Mouse (Mus musculus) hindbrain, postnatal 0 days (tissue): ENCODE results near the gene Apba1. TPM values are rescaled to one million over a fixed set of nuclear protein-coding genes. Genes with fewer than 3 reads are reported as not detected.

ENCODE experiments used
- ATAC-seq: fragments of 200-750 bp; cut with Nextera tagmentation; 2 replicates; pipeline ENCODE4 v1.8.0; 2017; ENCODE audit warnings: mild to moderate bottlenecking, moderate TSS enrichment, moderate library complexity
- DNase-seq: peaks from one replicate; pipeline ENCODE4 v3.0.0-alpha.2; 2015; ENCODE audit warnings: low spot score
- H3K27ac ChIP-seq: fragments of 300-500 bp; sonication (generic); 2 replicates; pipeline ENCODE4 v1.5.1; 2014; ENCODE audit warnings: mild to moderate bottlenecking
- H3K27me3 ChIP-seq: fragments of 300-500 bp; sonication (generic); 2 replicates; pipeline ENCODE4 v1.6.1; 2014; ENCODE audit warnings: low read length, mixed read lengths; ENCODE audit not compliant: insufficient read depth
- H3K36me3 ChIP-seq: fragments of 300-500 bp; sonication (generic); 2 replicates; pipeline ENCODE4 v1.6.1; 2014; ENCODE audit warnings: low read length, mixed read lengths; ENCODE audit not compliant: insufficient read depth
- H3K4me1 ChIP-seq: fragments of 300-500 bp; sonication (generic); 2 replicates; pipeline ENCODE4 v1.6.1; 2014; ENCODE audit warnings: antibody characterized with exemption, low read length, mixed read lengths; ENCODE audit not compliant: insufficient read depth
- H3K4me2 ChIP-seq: fragments of 300-500 bp; sonication (generic); 2 replicates; pipeline ENCODE4 v1.6.1; 2014; ENCODE audit warnings: low read depth, mild to moderate bottlenecking, low read length, moderate library complexity, mixed read lengths
- H3K4me3 ChIP-seq: fragments of 300-500 bp; sonication (generic); 2 replicates; pipeline ENCODE4 v1.5.1; 2014; ENCODE audit warnings: low read length
- H3K9ac ChIP-seq: fragments of 300-500 bp; sonication (generic); replicated peaks from 2 replicates; pipeline ENCODE4 v1.6.1; 2014; ENCODE audit warnings: mild to moderate bottlenecking, low read length, moderate library complexity, mixed read lengths
- H3K9me3 ChIP-seq: fragments of 300-500 bp; sonication (generic); 2 replicates; pipeline ENCODE4 v1.6.1; 2016; ENCODE audit warnings: low read length, mixed read lengths
- CTCF ChIP-seq: IDR thresholded peaks from 2 replicates; pipeline ENCODE4 v1.5.1; 2016; ENCODE audit warnings: antibody characterized with exemption, control low read depth, low read depth
- WGBS: fragments of 180-500 bp; shearing (Covaris S2); extraction: QIAGEN DNeasy Blood & Tissue Kit; methylation state at CpG from one replicate; pipeline ENCODE4 v1.1.7; 2014; 5-methylcytosine and 5-hydroxymethylcytosine counted together
- polyA plus RNA-seq: library from polyadenylated mRNA; unstranded; fragments of >200 nt; fragmentation: Nextera tagmentation; extraction: Ambion mirVana; gene quantifications from 2 replicates; pipeline ENCODE4 v1.2.1, GENCODE M21; 2015
- total RNA-seq: library from RNA; depleted of rRNA; stranded (reverse); fragments of >200 nt; gene quantifications from 2 replicates; pipeline ENCODE4 v1.2.3, GENCODE M21; 2014

Apba1 gene
- total and polyA plus RNA-seq, 2 experiments from 2014 or later = 15.5 to 173 TPM

DNA sequence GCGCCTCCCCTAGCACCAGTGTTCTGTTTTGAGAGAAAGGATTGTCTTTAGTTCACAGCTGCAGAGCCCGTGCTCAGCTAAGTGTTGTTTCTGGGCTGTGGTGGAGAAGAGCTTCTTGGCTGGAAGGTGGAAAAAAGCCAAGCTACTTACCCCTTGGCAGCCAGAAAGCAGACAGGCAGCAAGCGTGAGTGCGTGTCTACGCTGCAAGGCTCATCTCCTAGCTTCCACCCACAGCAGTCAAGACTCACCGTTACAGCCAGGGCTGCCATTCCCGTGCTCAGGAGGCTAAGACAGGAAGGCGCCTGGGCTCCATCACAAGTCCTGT is 161.5 kb downstream of the Apba1 start:
- H3K4me1 ChIP-seq = no peaks in the 10 kb centered on the region
- no peaks in the 10 kb centered on the region for H3K27me3 ChIP-seq
- no peaks in the 10 kb centered on the region for H3K9me3 ChIP-seq
- ATAC-seq = peak; percentile 49
- peaks cover 13% of the 10 kb centered on the region; the same call in 1 of the 2 replicates for H3K36me3 ChIP-seq
- H3K27ac ChIP-seq = peak overlapping the region; percentile 76
- H3K4me2 ChIP-seq = no peak overlapping the region
- WGBS = 33% methylated on average over 8 of the region's 8 CpGs
- TF ChIP-seq CTCF = no peak
- no peak overlapping the region for H3K4me3 ChIP-seq
- no peak overlapping the region for H3K9ac ChIP-seq
- no peak for DNase-seq

GRCm38 (mm10) chr19:23922601-23923000 is 163.9 kb downstream of the Apba1 start:
- Histone ChIP-seq H3K27ac (no peak overlapping the region), H3K4me3 (no peak overlapping the region), H3K27me3 (no peaks in the 10 kb centered on the region), H3K4me2 (no peak overlapping the region), H3K9me3 (no peaks in the 10 kb centered on the region), H3K9ac (no peak overlapping the region), H3K4me1 (no peaks in the 10 kb centered on the region), H3K36me3 (peaks cover 13% of the 10 kb centered on the region; the same call in 1 of the 2 replicates)
- DNase-seq (no peak), ATAC-seq (no peak)
- WGBS = 90% methylated on average over 9 of the region's 9 CpGs
- TF ChIP-seq CTCF = no peak

DNA sequence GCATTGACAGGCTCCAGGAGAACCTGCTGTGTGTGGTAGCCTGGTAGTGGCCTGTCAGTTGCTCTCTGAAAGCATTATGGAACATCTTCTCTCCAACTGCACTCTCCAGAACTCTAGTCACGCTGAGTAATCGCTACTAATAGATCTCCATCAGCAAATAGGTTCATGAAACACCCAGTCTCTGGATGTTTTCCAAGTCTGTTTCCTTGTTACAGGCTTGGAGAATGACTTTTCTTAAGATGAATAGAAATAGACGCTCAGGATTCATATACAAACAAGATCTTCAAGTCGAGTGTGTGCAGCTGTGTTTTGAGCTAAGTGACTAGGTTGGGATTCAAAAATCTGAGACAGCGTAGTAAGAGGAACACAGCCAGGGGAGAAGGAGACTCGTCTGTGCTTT is 165.4 kb downstream of the Apba1 start:
- ATAC-seq = no peak
- TF ChIP-seq CTCF = no peak
- H3K4me2 ChIP-seq = no peak overlapping the region
- no peaks in the 10 kb centered on the region for H3K9me3 ChIP-seq
- WGBS = 66% methylated on average over 6 of the region's 6 CpGs
- DNase-seq = no peak
- H3K4me1 ChIP-seq = no peaks in the 10 kb centered on the region
- H3K36me3 ChIP-seq = peaks cover 11% of the 10 kb centered on the region; the same call in 1 of the 2 replicates
- H3K27me3 ChIP-seq = no peaks in the 10 kb centered on the region
- no peak overlapping the region for H3K4me3 ChIP-seq
- H3K27ac ChIP-seq = no peak overlapping the region
- no peak overlapping the region for H3K9ac ChIP-seq

DNA sequence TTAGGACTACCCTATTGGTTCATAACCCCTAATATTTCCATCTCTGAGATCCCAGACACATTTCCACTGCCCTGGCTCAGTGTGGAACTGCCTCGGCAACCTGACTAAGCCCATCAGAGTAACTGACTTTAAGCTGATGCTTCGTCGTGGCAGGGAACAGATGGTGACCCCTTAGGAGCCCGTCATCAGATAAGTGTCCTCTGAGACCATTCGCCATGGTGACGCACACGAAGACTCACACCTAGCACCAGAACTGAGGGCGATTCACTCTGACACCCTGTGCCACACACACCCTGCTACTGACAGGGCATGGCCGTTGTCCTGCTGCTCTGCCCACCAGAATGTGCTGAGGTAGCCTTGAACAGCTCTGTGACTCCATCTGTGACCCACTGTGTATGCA is 166.1 kb downstream of the Apba1 start:
- Histone ChIP-seq H3K4me1 (no peaks in the 10 kb centered on the region), H3K27ac (no peak overlapping the region), H3K4me2 (no peak overlapping the region), H3K36me3 (peaks cover 8% of the 10 kb centered on the region; the same call in 1 of the 2 replicates), H3K27me3 (no peaks in the 10 kb centered on the region), H3K9me3 (no peaks in the 10 kb centered on the region), H3K4me3 (no peak overlapping the region), H3K9ac (no peak overlapping the region)
- WGBS = 46% methylated on average over 9 of the region's 9 CpGs
- ATAC-seq (peak; percentile 17; the same call in 1 of the 2 replicates), DNase-seq (no peak)
- TF ChIP-seq CTCF = no peak

DNA sequence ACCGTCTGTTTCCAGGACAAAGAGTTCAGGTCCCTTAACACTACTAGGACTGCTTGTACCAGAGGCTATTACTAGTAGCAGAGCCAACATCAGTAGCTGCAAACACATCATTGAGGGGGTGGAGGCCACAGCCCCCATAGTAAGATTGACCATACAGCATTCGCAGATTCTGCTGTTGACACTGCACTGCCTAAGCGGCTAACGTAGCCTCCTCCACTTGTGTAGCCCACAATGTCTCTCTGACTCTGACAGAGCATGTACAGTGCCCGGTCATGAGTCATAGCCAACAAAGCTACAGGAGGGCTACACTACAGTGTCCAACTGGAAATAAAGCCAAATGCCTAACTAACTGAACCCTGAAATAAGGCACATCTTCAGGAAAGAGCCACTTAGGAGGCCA is 166.9 kb downstream of the Apba1 start:
- H3K4me3 ChIP-seq = no peak overlapping the region
- no peaks in the 10 kb centered on the region for H3K4me1 ChIP-seq
- H3K9me3 ChIP-seq = no peaks in the 10 kb centered on the region
- no peak for DNase-seq
- no peaks in the 10 kb centered on the region for H3K27me3 ChIP-seq
- H3K27ac ChIP-seq = no peak overlapping the region
- H3K36me3 ChIP-seq = peaks cover 8% of the 10 kb centered on the region; the same call in 1 of the 2 replicates
- ATAC-seq = no peak
- H3K4me2 ChIP-seq = no peak overlapping the region
- 69% methylated on average over 5 of the region's 5 CpGs for whole genome bisulfite sequencing
- TF ChIP-seq CTCF = no peak
- H3K9ac ChIP-seq = no peak overlapping the region

GRCm38 (mm10) chr19:23930826-23931225 is 172.1 kb downstream of the Apba1 start:
- H3K27me3 ChIP-seq = no peaks in the 10 kb centered on the region
- H3K9me3 ChIP-seq = 0 out of 2 replicates have a peak, but pooled peaks cover 4% of the 10 kb centered on the region
- WGBS = 92% methylated on average over 5 of the region's 5 CpGs
- H3K36me3 ChIP-seq = peaks cover 14% of the 10 kb centered on the region
- no peaks in the 10 kb centered on the region for H3K4me1 ChIP-seq
- H3K4me3 ChIP-seq = no peak overlapping the region
- no peak for DNase-seq
- H3K27ac ChIP-seq = no peak overlapping the region
- no peak for TF ChIP-seq CTCF
- no peak overlapping the region for H3K4me2 ChIP-seq
- ATAC-seq = no peak
- H3K9ac ChIP-seq = no peak overlapping the region

DNA sequence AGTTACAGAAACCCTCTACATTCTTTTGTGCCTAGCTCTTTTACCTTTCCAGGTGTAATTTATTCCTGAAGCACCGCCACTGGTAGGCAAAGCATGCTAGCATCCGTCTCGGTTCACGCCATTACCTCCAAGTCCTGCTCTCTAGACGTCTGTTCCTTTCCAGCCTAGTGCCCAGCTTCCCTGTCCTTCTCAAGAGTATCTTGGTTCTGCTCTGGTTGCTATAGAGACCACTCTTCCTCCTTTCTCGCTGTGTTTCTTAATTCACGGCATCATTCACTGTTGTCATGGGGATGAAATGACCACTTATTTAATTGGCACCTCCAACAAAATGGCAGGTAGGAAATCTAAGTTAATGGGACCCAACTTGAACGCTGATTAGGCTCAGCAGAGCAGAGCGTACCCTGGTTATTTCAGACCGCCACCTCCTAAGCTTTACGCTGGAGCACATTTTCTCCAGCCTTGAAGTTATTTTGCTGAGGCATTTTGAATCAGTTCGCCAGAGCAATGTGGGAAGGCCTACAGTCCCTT is 182.8 kb downstream of the Apba1 start:
- ATAC-seq (peak; percentile 41; the same call in 1 of the 2 replicates), DNase-seq (peak; percentile 43)
- H3K4me1 ChIP-seq = no peaks in the 10 kb centered on the region
- H3K27ac ChIP-seq = peak overlapping the region; percentile 32; the same call in 1 of the 2 replicates
- peaks cover 46% of the 10 kb centered on the region for H3K36me3 ChIP-seq
- H3K27me3 ChIP-seq = no peaks in the 10 kb centered on the region
- WGBS = 55% methylated on average over 12 of the region's 12 CpGs
- no peak overlapping the region for H3K9ac ChIP-seq
- no peak for TF ChIP-seq CTCF
- H3K4me2 ChIP-seq = no peak overlapping the region
- no peak overlapping the region for H3K4me3 ChIP-seq
- no peaks in the 10 kb centered on the region for H3K9me3 ChIP-seq
